Mouse (Mus musculus) stomach, postnatal 0 days (tissue): ENCODE results near the gene Epha8.

Source experiments
- CTCF ChIP-seq: IDR thresholded peaks from 2 replicates; pipeline ENCODE4 v1.5.1; 2016; ENCODE audit warnings: antibody characterized with exemption, low read depth, mild to moderate bottlenecking, moderate library complexity
- EP300 ChIP-seq: optimal IDR thresholded peaks from 2 replicates; pipeline ENCODE3; 2016; ENCODE audit warnings: antibody characterized with exemption

- no peak for TF ChIP-seq CTCF
- no peak for TF ChIP-seq EP300
Measured at GRCm38 (mm10) chr4:136916359-136917164, 40.1 kb downstream of the Epha8 start.
